Comparison of ENCODE assay signal across 7 mouse cellular contexts in the genomic region with DNA sequence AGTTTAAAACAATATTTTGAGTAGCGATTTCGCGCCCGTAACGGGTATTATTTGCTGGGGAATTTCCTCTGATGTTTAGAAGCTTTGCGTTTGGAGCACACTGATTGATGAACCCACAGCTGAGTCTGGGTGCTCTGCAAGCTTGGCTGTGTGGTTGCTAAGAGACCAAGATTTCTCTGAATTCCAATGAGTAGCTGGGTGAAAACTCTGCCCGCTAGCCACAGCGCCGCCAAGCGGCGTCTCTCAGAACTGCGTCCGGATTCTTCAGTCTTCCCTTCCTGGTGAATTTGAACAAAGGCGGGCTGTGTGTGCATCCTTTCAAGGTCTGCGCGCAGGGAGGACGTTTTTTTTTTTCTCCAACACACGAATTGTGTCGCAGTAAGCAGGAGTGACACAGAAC. TPM values are rescaled to one million over a fixed set of nuclear protein-coding genes. Genes with fewer than 3 reads are reported as not detected.
DNase-seq lines count a peak whose midpoint lies in the region; ATAC-seq lines count a peak whose summit lies in the region.

No protein-coding gene starts in this region.

- H3K27me3 ChIP-seq in embryonic facial prominence, embryonic 11.5 days (ENCODE audit: control insufficient read depth, insufficient read depth, low read length) = no peaks in the 10 kb centered on the region
- H3K27me3 ChIP-seq in midbrain, embryonic 12.5 days = no peaks in the 10 kb centered on the region

- intact Hi-C loops in left cerebral cortex, postnatal 4 days (cut with DNase I) = loop anchor here (10.0 kb wide), 1 partner anchor 208 kb away; no protein-coding TSS in a partner anchor

- H3K4me2 ChIP-seq in embryonic facial prominence, embryonic 11.5 days (ENCODE audit: low read depth, low read length) = peak overlapping the region; percentile 16
- H3K4me2 ChIP-seq in midbrain, embryonic 12.5 days (replicated peaks) = peak overlapping the region; percentile 53

- peak; percentile 94 for DNase-seq in adrenal gland, postnatal 14 days
- DNase-seq in embryonic facial prominence, embryonic 11.5 days (ENCODE audit: low spot score) = peak; percentile 99
- peak; percentile 97 for DNase-seq in heart, adult 11 months
- peak; percentile 91 for DNase-seq in kidney, adult 11 months
- DNase-seq in left cerebral cortex, postnatal 4 days = peak; percentile 96
- peak; percentile 77 for DNase-seq in skeletal muscle tissue, adult 2 months (ENCODE audit: low read depth, low spot score)

- H3K36me3 ChIP-seq in embryonic facial prominence, embryonic 11.5 days (replicated peaks; ENCODE audit: control insufficient read depth, insufficient read depth, low read depth, low read length) = no peaks in the 10 kb centered on the region; the same call in 1 of the 2 replicates
- peaks cover 22% of the 10 kb centered on the region for H3K36me3 ChIP-seq in midbrain, embryonic 12.5 days

- peak; percentile 59; the same call in 1 of the 2 replicates for ATAC-seq in embryonic facial prominence, embryonic 11.5 days (replicated peaks; ENCODE audit: insufficient number of reproducible peaks, low FRiP score, low TSS enrichment, low read depth)
- peak; percentile 87 for ATAC-seq in midbrain, embryonic 12.5 days (ENCODE audit: low FRiP score, low read depth)

- no peaks in the 10 kb centered on the region for H3K9me3 ChIP-seq in embryonic facial prominence, embryonic 11.5 days (replicated peaks; ENCODE audit: control insufficient read depth, low read length)
- no peaks in the 10 kb centered on the region for H3K9me3 ChIP-seq in midbrain, embryonic 12.5 days

- no peak overlapping the region for H3K4me3 ChIP-seq in embryonic facial prominence, embryonic 11.5 days (ENCODE audit: low read depth, low read length)
- H3K4me3 ChIP-seq in midbrain, embryonic 12.5 days = peak overlapping the region; percentile 30

- WGBS in embryonic facial prominence, embryonic 11.5 days = 3% methylated on average over 19 of the region's 19 CpGs
- WGBS in midbrain, embryonic 12.5 days = 2% methylated on average over 19 of the region's 19 CpGs

- H3K9ac ChIP-seq in embryonic facial prominence, embryonic 11.5 days (replicated peaks; ENCODE audit: low read length) = no peak overlapping the region
- peak overlapping the region; percentile 41; the same call in 1 of the 2 replicates for H3K9ac ChIP-seq in midbrain, embryonic 12.5 days (replicated peaks)

- no peaks in the 10 kb centered on the region for H3K4me1 ChIP-seq in embryonic facial prominence, embryonic 11.5 days (ENCODE audit: control insufficient read depth, insufficient read depth, low read length)
- peaks cover 14% of the 10 kb centered on the region for H3K4me1 ChIP-seq in midbrain, embryonic 12.5 days

- H3K27ac ChIP-seq in embryonic facial prominence, embryonic 11.5 days (replicated peaks; ENCODE audit: low read depth, low read length) = no peak overlapping the region
- peak overlapping the region; percentile 75 for H3K27ac ChIP-seq in midbrain, embryonic 12.5 days (replicated peaks)

RNA-seq across cellular contexts. Expression of gene Crebl2, which starts 33.2 kb away (rescaled TPM):
- total RNA-seq in adrenal gland, postnatal 14 days (2021) = 17.2 and 21.1 TPM in 2 replicates
- polyA plus RNA-seq in embryonic facial prominence, embryonic 11.5 days (2014; fragmentation: Nextera tagmentation; extraction: Ambion mirVana) = 0.96 and 1.1 TPM in 2 replicates
- 1 to 10 TPM; 6.5 to 8.1 TPM for total RNA-seq in left cerebral cortex, postnatal 4 days (2021)
- 2.5 and 2.9 TPM in 2 replicates for polyA plus RNA-seq in midbrain, embryonic 12.5 days (2016; fragmentation: Nextera tagmentation; extraction: Ambion mirVana)

RNA-seq across cellular contexts. Expression of gene Gpr19, which starts 35.2 kb away (rescaled TPM):
- total RNA-seq in adrenal gland, postnatal 14 days (2021) = 10.0 and 11.8 TPM in 2 replicates
- polyA plus RNA-seq in embryonic facial prominence, embryonic 11.5 days (2014; fragmentation: Nextera tagmentation; extraction: Ambion mirVana) = 13.2 and 19.2 TPM in 2 replicates
- total RNA-seq in left cerebral cortex, postnatal 4 days (2021) = 10 to 100 TPM; 24.5 to 29.3 TPM
- polyA plus RNA-seq in midbrain, embryonic 12.5 days (2016; fragmentation: Nextera tagmentation; extraction: Ambion mirVana) = 42.4 and 42.7 TPM in 2 replicates

RNA-seq across cellular contexts. Expression of gene Cdkn1b, which starts 57.1 kb away (rescaled TPM):
- total RNA-seq in adrenal gland, postnatal 14 days (2021) = 42.8 and 48.0 TPM in 2 replicates
- polyA plus RNA-seq in embryonic facial prominence, embryonic 11.5 days (2014; fragmentation: Nextera tagmentation; extraction: Ambion mirVana) = 18.7 and 21.2 TPM in 2 replicates
- 10 to 100 TPM; 55.5 to 62.2 TPM for total RNA-seq in left cerebral cortex, postnatal 4 days (2021)
- polyA plus RNA-seq in midbrain, embryonic 12.5 days (2016; fragmentation: Nextera tagmentation; extraction: Ambion mirVana) = 28.3 and 30.0 TPM in 2 replicates
